Mouse (Mus musculus) c-Kit-positive CD71-positive TER-119-negative erythroid progenitor cells, embryonic 14.5 days (primary cell): ENCODE results near the gene Tmem259.
"Not testable (repeated sequence)": the region's sequence is repeated elsewhere in the genome, so short reads cannot be mapped to it uniquely, and the experiment has no call there.

Experiments
- DNase-seq: peaks from one replicate; pipeline ENCODE4 v3.0.0-alpha.2; 2013; ENCODE audit warnings: low read depth

The Tmem259 gene

GRCm38 (mm10) chr10:79965325-79965724 is 18.8 kb downstream of the Tmem259 start:
- DNase-seq = no peak

GRCm38 (mm10) chr10:79964727-79965126 is 19.4 kb downstream of the Tmem259 start:
- DNase-seq = no peak

GRCm38 (mm10) chr10:79960671-79961294 is 23.3 kb downstream of the Tmem259 start:
- DNase-seq = no peak

- DNase-seq = peak; percentile 99
Measured at GRCm38 (mm10) chr10:79959847-79960601, 24.1 kb downstream of the Tmem259 start, which contains the start of gene Wdr18. Gene Wdr18 (plus strand): TSS chr10:79960152.

GRCm38 (mm10) chr10:79959412-79959811 is 24.7 kb downstream of the Tmem259 start:
- DNase-seq = not testable (repeated sequence)

- peak; percentile 68 for DNase-seq
Measured at GRCm38 (mm10) chr10:79958140-79958816, 25.9 kb downstream of the Tmem259 start.

- no peak for DNase-seq
Measured at GRCm38 (mm10) chr10:79956643-79957154, 27.4 kb downstream of the Tmem259 start.

- DNase-seq = no peak
Measured at GRCm38 (mm10) chr10:79955691-79956090, 28.4 kb downstream of the Tmem259 start.

- DNase-seq = no peak
Measured at GRCm38 (mm10) chr10:79953946-79954345, 30.2 kb downstream of the Tmem259 start.

GRCm38 (mm10) chr10:79950661-79951060 is 33.5 kb downstream of the Tmem259 start:
- DNase-seq = no peak

GRCm38 (mm10) chr10:79949873-79950272 is 34.3 kb downstream of the Tmem259 start:
- DNase-seq = no peak

- no peak for DNase-seq
Measured at GRCm38 (mm10) chr10:79947502-79947901, 36.6 kb downstream of the Tmem259 start.

- DNase-seq = no peak
Measured at GRCm38 (mm10) chr10:79946752-79947322, 37.3 kb downstream of the Tmem259 start.

- DNase-seq = no peak
Measured at GRCm38 (mm10) chr10:79945507-79946234, 38.5 kb downstream of the Tmem259 start.

GRCm38 (mm10) chr10:79943471-79943901 is 40.6 kb downstream of the Tmem259 start:
- no peak for DNase-seq

- no peak for DNase-seq
Measured at GRCm38 (mm10) chr10:79942988-79943387, 41.1 kb downstream of the Tmem259 start.

- no peak for DNase-seq
Measured at GRCm38 (mm10) chr10:79940749-79941148, 43.4 kb downstream of the Tmem259 start.

GRCm38 (mm10) chr10:79937775-79938526 is 46.2 kb downstream of the Tmem259 start:
- no peak for DNase-seq

GRCm38 (mm10) chr10:79936911-79937441 is 47.2 kb downstream of the Tmem259 start:
- no peak for DNase-seq

- no peak for DNase-seq
Measured at GRCm38 (mm10) chr10:79936284-79936910, 47.7 kb downstream of the Tmem259 start.
